Mouse (Mus musculus): ENCODE measurements around the gene Crlf1. TPM values are rescaled to one million over a fixed set of nuclear protein-coding genes. Genes with fewer than 3 reads are reported as not detected.
A peak's percentile ranks its signal among the peaks of the same experiment; 100 is the strongest.

Crlf1 gene
- polyA plus RNA-seq, 1 experiment from 2014 or later = 2.4 TPM

- Histone ChIP-seq H3K4me3 (no peak overlapping the region), H3K27ac (no peak overlapping the region), H3K4me1 (peaks cover 9% of the 10 kb centered on the region), H3K9ac (no peak overlapping the region), H3K4me2 (no peak overlapping the region), H3K27me3 (replicated peaks) (no peaks in the 10 kb centered on the region), H3K36me3 (replicated peaks) (no peaks in the 10 kb centered on the region), H3K9me3 (no peaks in the 10 kb centered on the region)
- no peak for ATAC-seq (replicated peaks)
- 70% methylated on average over 10 of the region's 10 CpGs for WGBS
Observed at GRCm38 (mm10) chr8:70517940-70518643, 25.1 kb downstream of the Crlf1 start.

GRCm38 (mm10) chr8:70519043-70519442, 26.1 kb downstream of the Crlf1 start:
- Histone ChIP-seq H3K4me1 (peaks cover 15% of the 10 kb centered on the region), H3K27ac (no peak overlapping the region), H3K4me2 (no peak overlapping the region), H3K9ac (no peak overlapping the region), H3K27me3 (replicated peaks) (no peaks in the 10 kb centered on the region), H3K9me3 (no peaks in the 10 kb centered on the region), H3K36me3 (replicated peaks) (no peaks in the 10 kb centered on the region), H3K4me3 (no peak overlapping the region)
- WGBS = 95% methylated on average over 6 of the region's 6 CpGs
- ATAC-seq (replicated peaks) = no peak

- H3K4me3 ChIP-seq = no peak overlapping the region
- no peak overlapping the region for H3K4me2 ChIP-seq
- H3K36me3 ChIP-seq (replicated peaks) = no peaks in the 10 kb centered on the region
- no peak for ATAC-seq (replicated peaks)
- H3K9me3 ChIP-seq = no peaks in the 10 kb centered on the region
- no peaks in the 10 kb centered on the region for H3K27me3 ChIP-seq (replicated peaks)
- no peak overlapping the region for H3K27ac ChIP-seq
- peaks cover 15% of the 10 kb centered on the region for H3K4me1 ChIP-seq
- no peak overlapping the region for H3K9ac ChIP-seq
- WGBS = 68% methylated on average over 2 of the region's 2 CpGs
Observed at GRCm38 (mm10) chr8:70519606-70520005, 26.6 kb downstream of the Crlf1 start.

GRCm38 (mm10) chr8:70522592-70523403, 29.8 kb downstream of the Crlf1 start:
- 1% methylated on average over 49 of the region's 51 CpGs for WGBS
- ATAC-seq (replicated peaks) = peak; percentile 85

GRCm38 (mm10) chr8:70527111-70527511, 34.2 kb downstream of the Crlf1 start:
- ATAC-seq (replicated peaks) = no peak
- peak overlapping the region; percentile 79 for H3K4me2 ChIP-seq
- WGBS = 4% methylated on average over 8 of the region's 8 CpGs

More at GRCm38 (mm10) chr8:70522592-70523403, 29.8 kb downstream of the Crlf1 start:
- Histone ChIP-seq H3K27me3 (replicated peaks) (no peaks in the 10 kb centered on the region), H3K4me3 (peak overlapping the region; percentile 64), H3K27ac (peak overlapping the region; percentile 79), H3K4me2 (peak overlapping the region; percentile 72), H3K4me1 (peaks cover 26% of the 10 kb centered on the region), H3K9me3 (no peaks in the 10 kb centered on the region), H3K9ac (peak overlapping the region; percentile 68), H3K36me3 (replicated peaks) (no peaks in the 10 kb centered on the region)

GRCm38 (mm10) chr8:70527512-70528181, 34.7 kb downstream of the Crlf1 start, which contains the start of the genes Fkbp8 and Kxd1:
Gene Fkbp8, plus strand, starts transcription at chr8:70527724.
Gene Kxd1, minus strand, starts transcription at chr8:70527956.
- ATAC-seq (replicated peaks) = peak; percentile 95
- Histone ChIP-seq H3K9ac (peak within 1 kb of the TSS; percentile 88), H3K4me1 (peaks cover 34% of the 10 kb centered on the region), H3K27ac (peak within 1 kb of the TSS; percentile 90), H3K4me2 (peak within 1 kb of the TSS; percentile 79), H3K4me3 (peak within 1 kb of the TSS; percentile 87), H3K27me3 (replicated peaks) (no peaks in the 10 kb centered on the region), H3K9me3 (no peaks in the 10 kb centered on the region), H3K36me3 (replicated peaks) (peaks cover 26% of the 10 kb centered on the region)
- under 1% methylated on average over 57 of the region's 61 CpGs for WGBS

More at GRCm38 (mm10) chr8:70527111-70527511, 34.2 kb downstream of the Crlf1 start:
- peaks cover 20% of the 10 kb centered on the region for H3K36me3 ChIP-seq (replicated peaks)
- H3K4me1 ChIP-seq = peaks cover 39% of the 10 kb centered on the region
- H3K4me3 ChIP-seq = peak overlapping the region; percentile 87
- peak overlapping the region; percentile 88 for H3K9ac ChIP-seq
- H3K9me3 ChIP-seq = no peaks in the 10 kb centered on the region
- peak overlapping the region; percentile 90 for H3K27ac ChIP-seq
- H3K27me3 ChIP-seq (replicated peaks) = no peaks in the 10 kb centered on the region

GRCm38 (mm10) chr8:70528182-70528797, 35.3 kb downstream of the Crlf1 start:
- no peak for ATAC-seq (replicated peaks)

GRCm38 (mm10) chr8:70529299-70529698, 36.3 kb downstream of the Crlf1 start:
- Histone ChIP-seq H3K9me3 (no peaks in the 10 kb centered on the region), H3K27ac (no peak overlapping the region), H3K36me3 (replicated peaks) (peaks cover 30% of the 10 kb centered on the region), H3K27me3 (replicated peaks) (no peaks in the 10 kb centered on the region), H3K4me1 (peaks cover 28% of the 10 kb centered on the region), H3K9ac (no peak overlapping the region), H3K4me2 (no peak overlapping the region), H3K4me3 (no peak overlapping the region)
- 86% methylated on average over 5 of the region's 5 CpGs for WGBS
- ATAC-seq (replicated peaks) = no peak

More at GRCm38 (mm10) chr8:70528182-70528797, 35.3 kb downstream of the Crlf1 start:
- H3K4me2 ChIP-seq = peak overlapping the region; percentile 79
- H3K4me1 ChIP-seq = peaks cover 33% of the 10 kb centered on the region
- H3K9ac ChIP-seq = peak overlapping the region; percentile 88
- peak overlapping the region; percentile 90 for H3K27ac ChIP-seq
- H3K36me3 ChIP-seq (replicated peaks) = peaks cover 28% of the 10 kb centered on the region
- WGBS = 33% methylated on average over 13 of the region's 13 CpGs
- H3K27me3 ChIP-seq (replicated peaks) = no peaks in the 10 kb centered on the region
- peak overlapping the region; percentile 87 for H3K4me3 ChIP-seq
- no peaks in the 10 kb centered on the region for H3K9me3 ChIP-seq

- ATAC-seq (replicated peaks) = no peak
- H3K4me1 ChIP-seq = peaks cover 28% of the 10 kb centered on the region
- H3K36me3 ChIP-seq (replicated peaks) = peaks cover 34% of the 10 kb centered on the region
- H3K27me3 ChIP-seq (replicated peaks) = no peaks in the 10 kb centered on the region
- no peaks in the 10 kb centered on the region for H3K9me3 ChIP-seq
- H3K9ac ChIP-seq = no peak overlapping the region
- no peak overlapping the region for H3K4me2 ChIP-seq
- no peak overlapping the region for H3K27ac ChIP-seq
- H3K4me3 ChIP-seq = no peak overlapping the region
- 97% methylated on average over 3 of the region's 3 CpGs for WGBS
Observed at GRCm38 (mm10) chr8:70529741-70530161, 36.8 kb downstream of the Crlf1 start.

GRCm38 (mm10) chr8:70530314-70530713, 37.4 kb downstream of the Crlf1 start:
- no peak overlapping the region for H3K4me3 ChIP-seq
- no peaks in the 10 kb centered on the region for H3K27me3 ChIP-seq (replicated peaks)
- peaks cover 28% of the 10 kb centered on the region for H3K4me1 ChIP-seq
- peaks cover 39% of the 10 kb centered on the region for H3K36me3 ChIP-seq (replicated peaks)
- no peak overlapping the region for H3K4me2 ChIP-seq
- ATAC-seq (replicated peaks) = no peak
- H3K9ac ChIP-seq = no peak overlapping the region
- 94% methylated on average over 2 of the region's 2 CpGs for WGBS
- H3K27ac ChIP-seq = no peak overlapping the region
- H3K9me3 ChIP-seq = no peaks in the 10 kb centered on the region

- no peak for ATAC-seq (replicated peaks)
- H3K9ac ChIP-seq = no peak overlapping the region
- no peak overlapping the region for H3K27ac ChIP-seq
- no peaks in the 10 kb centered on the region for H3K9me3 ChIP-seq
- H3K4me2 ChIP-seq = no peak overlapping the region
- H3K27me3 ChIP-seq (replicated peaks) = no peaks in the 10 kb centered on the region
- peaks cover 52% of the 10 kb centered on the region for H3K36me3 ChIP-seq (replicated peaks)
- H3K4me1 ChIP-seq = peaks cover 11% of the 10 kb centered on the region
- WGBS = 96% methylated on average over 12 of the region's 12 CpGs
- H3K4me3 ChIP-seq = no peak overlapping the region
Observed at GRCm38 (mm10) chr8:70534281-70534680, 41.3 kb downstream of the Crlf1 start.
